Mouse (Mus musculus) midbrain, embryonic 14.5 days (tissue): ENCODE measurements around the gene Syt6. TPM values are rescaled to one million over a fixed set of nuclear protein-coding genes. Genes with fewer than 3 reads are reported as not detected.
A peak's percentile ranks its signal among the peaks of the same experiment; 100 is the strongest.

Experiments used
- ATAC-seq: fragments of 200-750 bp; cut with Nextera tagmentation; 2 replicates; pipeline ENCODE4 v1.8.0; 2017; ENCODE audit warnings: moderate number of reproducible peaks, moderate library complexity; ENCODE audit not compliant: low FRiP score, low TSS enrichment
- DNase-seq: peaks from one replicate; pipeline ENCODE4 v3.0.0-alpha.2; 2015
- H3K27ac ChIP-seq: fragments of 300-500 bp; sonication (generic); replicated peaks from 2 replicates; pipeline ENCODE4 v1.5.1; 2014; ENCODE audit warnings: mild to moderate bottlenecking, low read depth, low read length, moderate library complexity
- H3K27me3 ChIP-seq: fragments of 300-500 bp; sonication (generic); 2 replicates; pipeline ENCODE4 v1.6.1; 2014; ENCODE audit warnings: low read length, control low read depth, mixed read lengths; ENCODE audit not compliant: control insufficient read depth, insufficient read depth
- H3K36me3 ChIP-seq: fragments of 300-500 bp; sonication (generic); 2 replicates; pipeline ENCODE4 v1.6.1; 2014; ENCODE audit warnings: low read length, control low read depth; ENCODE audit not compliant: control insufficient read depth, insufficient read depth
- H3K4me1 ChIP-seq: fragments of 300-500 bp; sonication (generic); 2 replicates; pipeline ENCODE4 v1.6.1; 2014; ENCODE audit warnings: mild to moderate bottlenecking, antibody characterized with exemption, low read length, control low read depth; ENCODE audit not compliant: control insufficient read depth, insufficient read depth
- H3K4me2 ChIP-seq: fragments of 300-500 bp; sonication (generic); 2 replicates; pipeline ENCODE4 v1.6.1; 2014; ENCODE audit warnings: mild to moderate bottlenecking, low read length, moderate library complexity
- H3K4me3 ChIP-seq: fragments of 300-500 bp; sonication (generic); replicated peaks from 2 replicates; pipeline ENCODE4 v1.5.1; 2014; ENCODE audit warnings: low read depth, low read length
- H3K9ac ChIP-seq: fragments of 300-500 bp; sonication (generic); replicated peaks from 2 replicates; pipeline ENCODE4 v1.6.1; 2014; ENCODE audit warnings: mild to moderate bottlenecking, low read length, moderate library complexity
- H3K9me3 ChIP-seq: fragments of 300-500 bp; sonication (generic); 2 replicates; pipeline ENCODE4 v1.6.1; 2016; ENCODE audit warnings: low read length, control low read depth, mixed read lengths; ENCODE audit not compliant: control insufficient read depth
- WGBS: fragments of 180-500 bp; shearing (Covaris S2); extraction: QIAGEN DNeasy Blood & Tissue Kit; methylation state at CpG from one replicate; pipeline ENCODE4 v1.1.7; 2014; 5-methylcytosine and 5-hydroxymethylcytosine counted together
- microRNA-seq: library from miRNA; unstranded; fragments of <30 nt; microRNA quantifications from one replicate; pipeline ENCODE4, GENCODE M21; 2016
- polyA plus RNA-seq: library from polyadenylated mRNA; unstranded; fragments of >200 nt; fragmentation: Nextera tagmentation; extraction: Ambion mirVana; gene quantifications from 2 replicates; pipeline ENCODE4 v1.2.1, GENCODE M21; 2014

Syt6 gene
- polyA plus RNA-seq, 1 experiment from 2014 or later: 21.1 TPM

DNA sequence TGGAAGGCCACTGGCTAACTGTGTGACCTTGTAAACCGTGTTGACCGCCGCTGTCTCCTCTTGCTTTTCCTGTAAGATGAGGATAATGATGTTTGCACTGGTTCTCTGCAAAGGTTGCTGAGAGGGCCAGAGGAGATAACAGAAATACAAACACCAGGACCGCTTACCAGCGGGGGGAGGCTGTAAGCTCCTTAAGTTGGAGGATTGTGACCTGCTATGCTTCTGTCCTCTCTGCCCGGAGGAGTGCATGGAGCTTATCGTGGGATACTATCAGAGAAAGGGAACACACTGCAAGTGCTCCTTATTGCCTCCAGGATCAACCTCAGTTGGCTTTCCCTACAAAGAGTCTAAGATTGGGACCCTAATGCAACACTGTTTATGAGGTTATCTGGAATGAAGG lies 97.7 kb downstream of the Syt6 start:
- ATAC-seq (no peak), DNase-seq (no peak)
- Histone ChIP-seq H3K4me1 (no peaks in the 10 kb centered on the region), H3K9me3 (no peaks in the 10 kb centered on the region), H3K36me3 (no peaks in the 10 kb centered on the region), H3K4me3 (no peak overlapping the region), H3K9ac (no peak overlapping the region), H3K27me3 (no peaks in the 10 kb centered on the region), H3K27ac (no peak overlapping the region), H3K4me2 (no peak overlapping the region)
- WGBS: 28% methylated on average over 7 of the region's 7 CpGs

DNA sequence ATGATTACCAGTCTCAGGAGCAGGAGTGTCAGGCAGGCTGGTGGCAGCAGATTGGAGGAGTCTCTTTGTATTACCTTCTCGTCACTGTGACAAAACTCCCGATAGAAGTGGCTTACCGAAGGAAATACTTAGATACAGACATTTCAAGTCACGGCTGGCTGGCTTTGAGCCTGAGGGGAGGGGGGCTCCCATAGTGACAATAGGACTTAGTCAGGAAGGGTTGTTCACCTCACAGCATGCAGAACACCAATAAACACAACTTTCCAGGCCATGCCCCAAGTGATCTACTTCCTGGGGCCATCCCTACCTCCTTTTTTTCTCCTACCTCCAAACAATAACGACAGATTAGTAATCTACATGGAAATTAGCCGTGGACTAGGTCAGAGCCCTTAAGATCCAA lies 103.8 kb downstream of the Syt6 start:
- DNase-seq (peak; percentile 17), ATAC-seq (no peak)
- Histone ChIP-seq H3K4me1 (peaks cover 13% of the 10 kb centered on the region), H3K27ac (no peak overlapping the region), H3K27me3 (no peaks in the 10 kb centered on the region), H3K9ac (no peak overlapping the region), H3K4me2 (no peak overlapping the region), H3K4me3 (no peak overlapping the region), H3K9me3 (no peaks in the 10 kb centered on the region), H3K36me3 (no peaks in the 10 kb centered on the region)
- WGBS: 5% methylated on average over 6 of the region's 6 CpGs

DNA sequence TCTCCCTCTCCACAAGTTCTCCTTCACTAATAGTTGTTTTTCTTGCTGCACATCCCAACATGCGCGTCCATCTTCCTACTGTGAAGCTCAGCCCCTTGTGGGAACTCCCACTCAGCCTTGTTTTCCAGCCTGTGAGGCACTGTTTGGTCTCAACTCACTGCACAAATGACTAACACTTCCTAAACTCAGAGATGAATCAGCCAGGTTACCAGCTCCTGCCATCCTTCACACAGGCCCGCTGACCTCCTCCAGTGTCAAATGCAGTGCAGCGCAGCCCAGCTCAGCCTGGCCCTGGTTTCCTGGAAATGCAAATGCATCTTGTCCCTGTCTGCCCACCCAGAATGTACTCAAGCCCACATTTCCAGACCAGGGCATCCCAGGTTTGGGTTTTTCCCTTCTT lies 107.4 kb downstream of the Syt6 start:
- Histone ChIP-seq H3K4me2 (no peak overlapping the region), H3K27ac (no peak overlapping the region), H3K27me3 (no peaks in the 10 kb centered on the region), H3K4me3 (no peak overlapping the region), H3K36me3 (no peaks in the 10 kb centered on the region), H3K9ac (no peak overlapping the region), H3K4me1 (peaks cover 16% of the 10 kb centered on the region), H3K9me3 (no peaks in the 10 kb centered on the region)
- ATAC-seq (no peak), DNase-seq (no peak)
- WGBS: 56% methylated on average over 4 of the region's 4 CpGs

DNA sequence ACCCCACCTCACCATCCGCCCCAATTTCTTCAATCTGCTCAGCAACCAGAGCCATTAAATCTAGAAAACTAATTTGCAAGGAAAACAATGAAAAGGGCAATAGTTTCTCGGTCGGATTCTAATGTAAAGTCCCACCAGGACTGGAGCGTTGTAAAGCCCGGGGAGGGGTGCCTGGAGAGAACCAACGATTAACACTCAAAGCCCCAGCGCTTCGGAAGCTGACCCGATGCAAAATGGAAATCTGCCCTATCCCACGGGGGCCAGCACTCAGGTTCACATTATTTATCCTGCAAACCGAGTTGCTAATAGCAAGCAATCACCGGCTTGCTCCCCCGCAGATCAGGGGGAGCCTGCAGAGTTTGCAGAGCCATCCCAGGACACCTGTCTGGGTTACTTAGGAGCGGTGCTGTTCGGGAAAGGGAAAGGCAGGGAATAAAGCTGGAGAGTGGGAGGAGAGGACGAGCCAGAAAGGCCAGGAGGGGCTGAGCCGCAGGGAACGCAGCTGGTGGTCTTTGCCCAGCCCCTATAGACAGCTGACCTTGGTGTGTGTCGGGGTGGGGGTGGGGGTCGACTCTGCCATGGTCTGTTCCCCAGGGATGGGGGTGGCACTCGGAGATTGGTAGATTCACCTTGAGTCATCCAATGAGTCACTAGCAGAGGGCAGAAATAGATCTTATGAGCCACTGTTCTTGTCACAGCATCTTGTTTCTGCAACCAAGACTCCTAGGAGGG lies 108.4 kb downstream of the Syt6 start:
- Histone ChIP-seq H3K4me3 (no peak overlapping the region; the same call in 1 of the 2 replicates), H3K27ac (no peak overlapping the region), H3K36me3 (no peaks in the 10 kb centered on the region), H3K4me2 (peak overlapping the region; percentile 42), H3K9me3 (no peaks in the 10 kb centered on the region), H3K27me3 (no peaks in the 10 kb centered on the region), H3K9ac (peak overlapping the region; percentile 28), H3K4me1 (peaks cover 16% of the 10 kb centered on the region)
- DNase-seq (peak; percentile 52), ATAC-seq (peak; percentile 46; the same call in 1 of the 2 replicates)
- WGBS: 2% methylated on average over 21 of the region's 21 CpGs

DNA sequence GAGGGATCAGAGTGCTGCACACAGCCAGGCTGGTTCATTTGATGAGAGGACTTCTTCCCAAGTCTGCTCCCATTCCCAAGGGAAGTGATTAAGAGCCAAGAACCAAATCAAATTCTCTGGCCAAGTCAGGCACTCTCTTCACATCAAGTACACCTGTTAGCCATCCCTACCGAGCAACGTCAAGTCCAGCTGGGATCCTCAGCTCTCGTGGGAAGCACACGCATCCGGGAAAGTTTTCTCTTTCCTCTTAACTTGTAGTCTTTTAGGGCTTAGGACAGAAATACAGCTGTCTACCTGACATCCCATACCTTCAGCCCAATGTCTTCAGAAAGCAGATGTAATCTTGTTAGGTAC lies 108.9 kb downstream of the Syt6 start:
- Histone ChIP-seq H3K4me1 (peaks cover 16% of the 10 kb centered on the region), H3K4me3 (no peak overlapping the region), H3K27ac (no peak overlapping the region), H3K9ac (no peak overlapping the region), H3K4me2 (peak overlapping the region; percentile 42; the same call in 1 of the 2 replicates), H3K9me3 (no peaks in the 10 kb centered on the region), H3K27me3 (no peaks in the 10 kb centered on the region), H3K36me3 (no peaks in the 10 kb centered on the region)
- ATAC-seq (no peak), DNase-seq (peak; percentile 20)
- WGBS: 39% methylated on average over 5 of the region's 5 CpGs

- H3K4me3 ChIP-seq: no peak overlapping the region
- ATAC-seq (no peak), DNase-seq (no peak)
- H3K9ac ChIP-seq: no peak overlapping the region
- no peak overlapping the region for H3K27ac ChIP-seq
- 67% methylated on average over 1 of the region's 1 CpGs for WGBS
- H3K4me1 ChIP-seq: 0 out of 2 replicates have a peak, but pooled peaks cover under 1% of the 10 kb centered on the region
- no peak overlapping the region for H3K4me2 ChIP-seq
- no peaks in the 10 kb centered on the region for H3K36me3 ChIP-seq
- H3K27me3 ChIP-seq: no peaks in the 10 kb centered on the region
- no peaks in the 10 kb centered on the region for H3K9me3 ChIP-seq
Measured at GRCm38 (mm10) chr3:103689043-103689442, 114.0 kb downstream of the Syt6 start.

- H3K4me1 ChIP-seq: no peaks in the 10 kb centered on the region
- no peaks in the 10 kb centered on the region for H3K27me3 ChIP-seq
- H3K4me2 ChIP-seq: no peak overlapping the region
- no peak overlapping the region for H3K27ac ChIP-seq
- 86% methylated on average over 3 of the region's 3 CpGs for WGBS
- no peak overlapping the region for H3K9ac ChIP-seq
- H3K4me3 ChIP-seq: no peak overlapping the region
- no peak for DNase-seq
- H3K9me3 ChIP-seq: no peaks in the 10 kb centered on the region
- ATAC-seq: no peak
- no peaks in the 10 kb centered on the region for H3K36me3 ChIP-seq
Measured at GRCm38 (mm10) chr3:103690506-103690905, 115.5 kb downstream of the Syt6 start.

Small RNA genes within 50 kb of the gene (microRNA-seq; reads per million reads assigned to microRNA genes)
- not detected for gene Gm25325

Other genes with a start within 250 kb of the Syt6 start
- gene Atg4a-ps, start 70.8 kb downstream of the Syt6 start, polyA plus RNA-seq: 0.20 TPM in 1 of 2 replicates, not detected in the other
- gene Olfml3, start 162.8 kb downstream of the Syt6 start, polyA plus RNA-seq: 2.0 and 4.8 TPM in 2 replicates
- not detected in 2 replicates for gene Gm10964, start 164.1 kb downstream of the Syt6 start, polyA plus RNA-seq
- 18.9 and 22.1 TPM in 2 replicates for gene Hipk1, start 216.3 kb downstream of the Syt6 start, polyA plus RNA-seq
- gene Dclre1b, start 234.2 kb downstream of the Syt6 start, polyA plus RNA-seq: 23.0 and 29.2 TPM in 2 replicates
- gene Ap4b1, start 234.3 kb downstream of the Syt6 start, polyA plus RNA-seq: 20.1 and 25.4 TPM in 2 replicates
- gene Gm43064, start 234.3 kb downstream of the Syt6 start, polyA plus RNA-seq: 0.18 TPM in 1 of 2 replicates, not detected in the other